Mouse (Mus musculus): ENCODE results near the gene Gm49630. TPM values are rescaled to one million over a fixed set of nuclear protein-coding genes. Genes with fewer than 3 reads are reported as not detected.

Gm49630 gene
- not detected for polyA plus RNA-seq (2017; shearing (Covaris generic))

DNA sequence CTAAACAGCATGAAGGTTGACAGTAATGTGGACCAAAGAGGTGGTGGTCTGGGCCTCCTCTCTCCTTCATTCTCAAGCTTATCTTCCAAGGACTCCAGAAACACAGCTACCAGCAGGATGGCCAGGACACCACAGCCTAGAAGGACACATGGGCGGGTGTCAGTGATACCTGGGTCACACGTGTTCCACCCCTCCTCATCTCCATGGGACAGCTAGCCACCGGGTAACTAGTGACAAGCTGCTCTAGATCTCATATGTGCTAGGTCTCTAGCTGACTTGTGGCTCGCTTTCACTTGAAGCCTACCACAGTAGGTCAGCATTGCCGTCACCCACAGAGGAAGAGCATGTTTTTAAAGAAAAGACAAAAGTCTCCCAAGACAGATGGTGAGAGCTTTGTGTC is at the start of gene Gm49630:
Gene Gm49630 (minus strand): TSS at position 101 of the 400 bp plus-strand sequence.

DNA sequence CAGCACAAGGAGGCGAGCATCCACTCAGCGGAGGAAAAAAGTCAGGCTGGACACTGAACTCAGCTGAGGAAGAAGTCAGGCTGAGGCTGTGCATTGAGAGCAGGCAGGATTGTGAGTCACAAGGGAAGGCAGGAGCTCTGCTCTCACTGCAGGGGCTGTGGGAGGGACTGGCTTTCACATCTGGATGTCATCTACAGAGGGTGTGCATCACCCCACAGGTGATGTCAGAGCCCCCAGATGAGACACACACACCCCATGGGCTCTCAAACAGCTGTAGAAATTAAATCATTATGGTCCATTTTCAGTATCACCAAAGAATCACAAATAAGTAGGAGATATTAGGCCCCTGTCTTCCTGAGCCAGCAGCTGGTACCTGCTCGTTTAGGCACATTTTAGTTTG is 13.6 kb upstream of the Gm49630 start, which contains the start of gene Unc93a2:
Gene Unc93a2 (minus strand): TSS at position 101 of the 400 bp plus-strand sequence.

DNA sequence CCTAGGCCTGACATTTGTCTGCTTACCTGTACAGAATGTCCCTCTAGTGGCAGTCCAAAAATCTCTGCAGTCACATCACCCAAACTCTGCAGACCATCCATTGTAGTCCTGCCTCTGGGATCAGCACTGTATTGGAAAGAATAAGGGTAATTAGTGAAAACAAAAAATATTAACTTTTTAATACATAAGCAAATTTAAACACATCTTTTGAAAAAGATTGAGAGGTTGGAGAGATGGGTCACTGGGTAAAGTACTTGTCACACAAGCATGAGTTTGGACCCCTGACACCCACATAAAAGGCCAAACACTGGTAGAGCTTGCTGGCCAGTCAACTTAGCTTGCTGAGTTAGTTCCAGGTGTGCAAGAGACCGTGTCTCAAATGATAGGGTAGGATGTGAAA is 19.2 kb downstream of the Gm49630 start, which contains the start of gene Ttll2:
Gene Ttll2 (minus strand): TSS at position 101 of the 400 bp plus-strand sequence.

GRCm38 (mm10) chr17:7324346-7324745 is 47.4 kb downstream of the Gm49630 start, which contains the start of gene Tcp10a:
Gene Tcp10a (plus strand): TSS chr17:7324646.

Other genes starting within 250 kb of the Gm49630 start
- gene Rps6ka2, start 201.9 kb downstream of the Gm49630 start, polyA plus RNA-seq (2017; shearing (Covaris generic)), result 4.9 TPM
- not detected for gene Tcp10a, start 47.3 kb downstream of the Gm49630 start, polyA plus RNA-seq (2017; shearing (Covaris generic))
- 0.13 TPM for gene Ttll2, start 19.3 kb downstream of the Gm49630 start, polyA plus RNA-seq (2017; shearing (Covaris generic))
- not detected for gene Unc93a2, start 13.5 kb upstream of the Gm49630 start, polyA plus RNA-seq (2017; shearing (Covaris generic))